Mouse (Mus musculus): ENCODE measurements around the gene Gm5788.
"Not testable (repeated sequence)": the region's sequence is repeated elsewhere in the genome, so short reads cannot be mapped to it uniquely, and the experiment has no call there.

DNA sequence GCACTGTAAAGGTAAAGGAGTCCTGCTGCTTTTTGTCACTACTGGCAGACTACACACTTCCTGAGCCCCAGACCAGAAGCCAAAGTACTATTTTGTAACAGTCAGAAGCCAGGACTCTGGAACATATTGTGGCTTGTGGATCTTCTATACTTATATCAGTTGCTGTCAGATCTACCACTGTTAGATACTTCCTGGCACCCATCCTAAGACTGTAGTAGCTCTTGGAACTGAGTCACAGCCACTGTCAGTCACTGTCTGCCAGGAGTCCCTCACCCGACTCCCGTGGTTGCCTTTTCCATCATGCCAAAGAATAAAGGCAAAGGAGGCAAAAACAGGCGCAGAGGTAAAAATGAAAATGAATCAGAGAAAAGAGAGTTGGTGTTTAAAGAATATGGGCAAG is at the start of gene Gm5788:
- not testable (repeated sequence) for TF ChIP-seq POLR2A (IDR thresholded peaks at IDR 0.05; ENCODE audit: insufficient read depth, low read length); CTCF (IDR thresholded peaks at IDR 0.05; ENCODE audit: low read depth, low read length); EP300 (IDR thresholded peaks at IDR 0.05; ENCODE audit: insufficient read depth, low read depth, low read length)

All from ES-Bruce4 (cell line).